Mouse (Mus musculus) spleen, adult 2 months (tissue): ENCODE data around the gene Chrnb1.

Experiments used
- CTCF ChIP-seq: fragments of 200-500 bp; IDR thresholded peaks from 2 replicates; pipeline ENCODE4 v1.5.1; 2011; ENCODE audit warnings: mild to moderate bottlenecking, inconsistent platforms; ENCODE audit not compliant: insufficient read depth, insufficient read length, insufficient replicate concordance; ENCODE audit errors: extremely low read depth
- POLR2A ChIP-seq: fragments of 200-500 bp; IDR thresholded peaks from 2 replicates; pipeline ENCODE4 v1.6.1; 2011; ENCODE audit warnings: low read depth, low read length, inconsistent platforms

DNA sequence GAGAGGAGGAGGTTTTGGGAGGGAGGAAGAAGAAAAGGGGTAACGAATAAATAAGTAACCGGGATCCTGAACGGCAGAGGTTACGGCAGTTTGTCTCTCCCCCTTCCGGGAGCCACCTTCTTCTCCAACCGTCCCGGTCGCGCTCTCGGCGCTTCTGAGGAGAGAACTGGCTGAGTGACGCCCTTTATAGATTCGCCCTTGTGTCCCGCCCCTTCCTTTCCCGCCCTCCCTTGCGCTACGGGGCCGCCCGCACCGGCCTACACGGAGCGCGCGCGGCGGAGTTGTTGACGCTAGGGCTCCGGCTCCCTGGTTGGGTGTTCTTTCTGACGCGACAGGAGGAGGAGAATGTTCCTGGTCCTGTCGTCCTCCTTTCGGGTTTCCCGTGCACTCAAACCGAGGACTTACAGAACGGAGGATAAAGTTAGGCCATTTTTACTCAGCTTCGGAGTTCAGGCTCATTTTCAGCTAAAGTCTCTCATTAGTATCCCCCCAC is 37.2 kb downstream of the Chrnb1 start, which contains the start of gene Polr2a:
- TF ChIP-seq POLR2A (peak; percentile 100), CTCF (no peak)
